Mouse (Mus musculus) spleen, postnatal 14 days (tissue): ENCODE measurements around the gene Rab28.

Experiments
- DNase-seq, 2 experiments: peaks; one replicate each; pipeline ENCODE4 v3.0.0; 2021 to 2022; ENCODE audit warnings: low spot score in 2 of 2

Rab28 gene

GRCm38 (mm10) chr5:41627224-41628144 lies 80.5 kb downstream of the Rab28 start:
- no peak for DNase-seq

GRCm38 (mm10) chr5:41625544-41625943 lies 82.4 kb downstream of the Rab28 start:
- no peak for DNase-seq

- DNase-seq, result no peak
These were observed 86.2 kb downstream of the Rab28 start for GRCm38 (mm10) chr5:41621748-41622147.

GRCm38 (mm10) chr5:41618966-41619365 lies 89.0 kb downstream of the Rab28 start:
- DNase-seq, result no peak

- DNase-seq, result no peak
These were observed 97.4 kb downstream of the Rab28 start for GRCm38 (mm10) chr5:41610447-41611030.

GRCm38 (mm10) chr5:41596242-41597117 lies 111.5 kb downstream of the Rab28 start:
- DNase-seq, result no peak

- no peak for DNase-seq
These were observed 112.8 kb downstream of the Rab28 start for GRCm38 (mm10) chr5:41595199-41595598.

- no peak for DNase-seq
These were observed 129.9 kb downstream of the Rab28 start for GRCm38 (mm10) chr5:41578051-41578450.
